Mouse (Mus musculus) embryonic facial prominence, embryonic 11.5 days (tissue): Measurements from ENCODE around the gene Bmp7. TPM values are rescaled to one million over a fixed set of nuclear protein-coding genes. Genes with fewer than 3 reads are reported as not detected.
A peak's percentile ranks its signal among the peaks of the same experiment; 100 is the strongest.

Experiments
- ATAC-seq: fragments of 200-750 bp; cut with Nextera tagmentation; replicated peaks from 2 replicates; pipeline ENCODE4 v1.8.0; 2017; ENCODE audit warnings: low read depth; ENCODE audit not compliant: insufficient number of reproducible peaks, low FRiP score, low TSS enrichment
- DNase-seq: peaks from one replicate; pipeline ENCODE4 v3.0.0-alpha.2; 2015; ENCODE audit warnings: low spot score
- H3K27ac ChIP-seq: fragments of 300-500 bp; sonication (generic); replicated peaks from 2 replicates; pipeline ENCODE4 v1.5.1; 2014; ENCODE audit warnings: mild to moderate bottlenecking, low read depth, low read length, control low read depth
- H3K27me3 ChIP-seq: fragments of 300-500 bp; sonication (generic); 2 replicates; pipeline ENCODE4 v1.6.1; 2014; ENCODE audit warnings: mild to moderate bottlenecking, low read length, moderate library complexity, mixed read lengths; ENCODE audit not compliant: control insufficient read depth, insufficient read depth
- H3K36me3 ChIP-seq: fragments of 300-500 bp; sonication (generic); replicated peaks from 2 replicates; pipeline ENCODE4 v1.6.1; 2014; ENCODE audit warnings: low read depth, mild to moderate bottlenecking, low read length, moderate library complexity, mixed read lengths; ENCODE audit not compliant: control insufficient read depth, insufficient read depth
- H3K4me1 ChIP-seq: fragments of 300-500 bp; sonication (generic); 2 replicates; pipeline ENCODE4 v1.6.1; 2014; ENCODE audit warnings: low read length, mixed read lengths; ENCODE audit not compliant: control insufficient read depth, insufficient read depth
- H3K4me2 ChIP-seq: fragments of 300-500 bp; sonication (generic); 2 replicates; pipeline ENCODE4 v1.6.1; 2014; ENCODE audit warnings: low read depth, mild to moderate bottlenecking, control low read depth, low read length, moderate library complexity
- H3K4me3 ChIP-seq: fragments of 300-500 bp; sonication (generic); 2 replicates; pipeline ENCODE4 v1.5.1; 2014; ENCODE audit warnings: low read depth, low read length, control low read depth
- H3K9ac ChIP-seq: fragments of 300-500 bp; sonication (generic); replicated peaks from 2 replicates; pipeline ENCODE4 v1.6.1; 2014; ENCODE audit warnings: mild to moderate bottlenecking, control low read depth, low read length
- H3K9me3 ChIP-seq: fragments of 300-500 bp; sonication (generic); replicated peaks from 2 replicates; pipeline ENCODE4 v1.6.1; 2016; ENCODE audit warnings: mild to moderate bottlenecking, low read length, inconsistent platforms, mixed read lengths; ENCODE audit not compliant: control insufficient read depth
- WGBS: fragments of 180-500 bp; shearing (Covaris S2); extraction: QIAGEN DNeasy Blood & Tissue Kit; methylation state at CpG from one replicate; pipeline ENCODE4 v1.1.7; 2014; 5-methylcytosine and 5-hydroxymethylcytosine counted together
- polyA plus RNA-seq: library from polyadenylated mRNA; unstranded; fragments of >200 nt; fragmentation: Nextera tagmentation; extraction: Ambion mirVana; gene quantifications from 2 replicates; pipeline ENCODE4 v1.2.1, GENCODE M21; 2014

Bmp7 gene
- polyA plus RNA-seq, 1 experiment from 2014 or later = 26.2 TPM

- ATAC-seq (no peak), DNase-seq (no peak)
- Histone ChIP-seq H3K4me1 (peaks cover 6% of the 10 kb centered on the region; the same call in 1 of the 2 replicates), H3K9me3 (no peaks in the 10 kb centered on the region), H3K36me3 (no peaks in the 10 kb centered on the region), H3K9ac (no peak overlapping the region), H3K27me3 (no peaks in the 10 kb centered on the region), H3K4me3 (no peak overlapping the region), H3K4me2 (no peak overlapping the region), H3K27ac (no peak overlapping the region)
- WGBS = 22% methylated on average over 7 of the region's 7 CpGs
These were observed 34.6 kb upstream of the Bmp7 start for GRCm38 (mm10) chr2:172974701-172975100.

- H3K27me3 ChIP-seq = no peaks in the 10 kb centered on the region
- no peaks in the 10 kb centered on the region for H3K36me3 ChIP-seq
- H3K4me1 ChIP-seq = peaks cover 6% of the 10 kb centered on the region; the same call in 1 of the 2 replicates
These were observed 33.9 kb upstream of the Bmp7 start for GRCm38 (mm10) chr2:172973806-172974565.

GRCm38 (mm10) chr2:172971865-172972264 is 31.7 kb upstream of the Bmp7 start:
- H3K27ac ChIP-seq = no peak overlapping the region
- DNase-seq = no peak
- WGBS = 89% methylated on average over 2 of the region's 2 CpGs
- peaks cover 1% of the 10 kb centered on the region; the same call in 1 of the 2 replicates for H3K4me1 ChIP-seq
- H3K36me3 ChIP-seq = no peaks in the 10 kb centered on the region
- no peak for ATAC-seq
- H3K27me3 ChIP-seq = no peaks in the 10 kb centered on the region
- no peak overlapping the region for H3K4me3 ChIP-seq
- no peak overlapping the region for H3K4me2 ChIP-seq
- H3K9ac ChIP-seq = no peak overlapping the region
- H3K9me3 ChIP-seq = no peaks in the 10 kb centered on the region

More at GRCm38 (mm10) chr2:172973806-172974565, 33.9 kb upstream of the Bmp7 start:
- DNase-seq (no peak), ATAC-seq (no peak)
- no peak overlapping the region for H3K27ac ChIP-seq
- no peaks in the 10 kb centered on the region for H3K9me3 ChIP-seq
- H3K9ac ChIP-seq = no peak overlapping the region
- 27% methylated on average over 7 of the region's 7 CpGs for WGBS
- no peak overlapping the region for H3K4me3 ChIP-seq
- no peak overlapping the region for H3K4me2 ChIP-seq

GRCm38 (mm10) chr2:172966480-172966879 is 26.4 kb upstream of the Bmp7 start:
- WGBS = 88% methylated on average over 5 of the region's 5 CpGs
- Histone ChIP-seq H3K4me1 (no peaks in the 10 kb centered on the region), H3K27me3 (no peaks in the 10 kb centered on the region), H3K4me2 (no peak overlapping the region), H3K4me3 (no peak overlapping the region), H3K9ac (no peak overlapping the region), H3K36me3 (no peaks in the 10 kb centered on the region), H3K27ac (no peak overlapping the region), H3K9me3 (no peaks in the 10 kb centered on the region)
- DNase-seq = no peak
- no peak for ATAC-seq

- Histone ChIP-seq H3K27ac (no peak overlapping the region), H3K4me3 (no peak overlapping the region), H3K36me3 (no peaks in the 10 kb centered on the region), H3K9me3 (no peaks in the 10 kb centered on the region), H3K27me3 (no peaks in the 10 kb centered on the region), H3K9ac (no peak overlapping the region), H3K4me1 (no peaks in the 10 kb centered on the region), H3K4me2 (no peak overlapping the region)
- WGBS = 21% methylated on average over 11 of the region's 11 CpGs
- DNase-seq = peak; percentile 35
- ATAC-seq = no peak
These were observed 25.1 kb upstream of the Bmp7 start for GRCm38 (mm10) chr2:172965249-172965648.

GRCm38 (mm10) chr2:172961211-172961610 is 21.1 kb upstream of the Bmp7 start:
- no peak for DNase-seq
- no peaks in the 10 kb centered on the region for H3K9me3 ChIP-seq
- no peak for ATAC-seq
- WGBS = 55% methylated on average over 6 of the region's 6 CpGs
- H3K27ac ChIP-seq = no peak overlapping the region
- H3K4me3 ChIP-seq = no peak overlapping the region
- H3K36me3 ChIP-seq = no peaks in the 10 kb centered on the region
- no peaks in the 10 kb centered on the region for H3K27me3 ChIP-seq
- H3K9ac ChIP-seq = no peak overlapping the region
- 0 out of 2 replicates have a peak, but pooled peaks cover 2% of the 10 kb centered on the region for H3K4me1 ChIP-seq
- no peak overlapping the region for H3K4me2 ChIP-seq

- Histone ChIP-seq H3K36me3 (no peaks in the 10 kb centered on the region), H3K9ac (no peak overlapping the region), H3K9me3 (no peaks in the 10 kb centered on the region), H3K4me2 (no peak overlapping the region), H3K4me3 (no peak overlapping the region), H3K4me1 (0 out of 2 replicates have a peak, but pooled peaks cover 2% of the 10 kb centered on the region), H3K27me3 (no peaks in the 10 kb centered on the region), H3K27ac (no peak overlapping the region)
- ATAC-seq (no peak), DNase-seq (no peak)
- 79% methylated on average over 3 of the region's 3 CpGs for WGBS
These were observed 20.2 kb upstream of the Bmp7 start for GRCm38 (mm10) chr2:172960350-172960749.

- 47% methylated on average over 13 of the region's 13 CpGs for WGBS
- H3K9ac ChIP-seq = no peak overlapping the region
- no peak overlapping the region for H3K27ac ChIP-seq
- ATAC-seq (no peak; the same call in 1 of the 2 replicates), DNase-seq (peak; percentile 52)
- H3K9me3 ChIP-seq = no peaks in the 10 kb centered on the region
- no peak overlapping the region for H3K4me2 ChIP-seq
- H3K4me3 ChIP-seq = no peak overlapping the region
- H3K36me3 ChIP-seq = no peaks in the 10 kb centered on the region
- 0 out of 2 replicates have a peak, but pooled peaks cover 2% of the 10 kb centered on the region for H3K4me1 ChIP-seq
- no peaks in the 10 kb centered on the region for H3K27me3 ChIP-seq
These were observed 19.1 kb upstream of the Bmp7 start for GRCm38 (mm10) chr2:172959006-172959768.
